In the genomic region with DNA sequence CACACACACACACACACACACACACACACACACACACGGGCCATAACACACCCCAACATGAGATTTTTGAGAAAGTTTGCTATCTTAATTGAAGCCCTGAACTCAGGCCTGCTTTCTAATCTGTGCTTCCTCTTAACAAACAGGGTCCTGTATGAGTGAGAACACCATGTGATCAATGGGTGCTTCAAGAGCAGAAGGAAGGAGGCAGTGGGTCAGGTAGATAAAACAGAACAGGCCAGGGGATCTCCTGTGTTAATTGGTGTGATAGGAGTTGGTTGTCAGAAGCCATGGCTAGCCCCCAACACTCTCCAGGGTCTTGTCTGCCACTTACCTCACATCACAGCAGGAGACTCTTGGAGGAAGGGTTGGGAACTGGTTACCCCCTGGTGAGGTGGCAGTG, we compare ENCODE assay signal across 23 mouse cellular contexts. TPM values are rescaled to one million over a fixed set of nuclear protein-coding genes. Genes with fewer than 3 reads are reported as not detected.
A peak's percentile ranks its signal among the peaks of the same experiment; 100 is the strongest.
DNase-seq lines count a peak whose midpoint lies in the region; ATAC-seq and TF ChIP-seq lines count a peak whose summit lies in the region.
"Had no signal": no experiment of that assay in that cellular context is flagged by ENCODE, and none has a peak within 500 bp of the region (broad histone marks: within the 10 kb centered on the region; RNA-seq: fewer than 3 reads in every experiment).

No protein-coding gene starts in this region.

- no peak for ATAC-seq in intestine, embryonic 16.5 days
- ATAC-seq: activated CD4-positive, CD25-positive, alpha-beta regulatory T cell, adult 4 months; forebrain, embryonic 13.5 days; forebrain, embryonic 15.5 days had no signal

- peak; percentile 48 for DNase-seq in heart, adult 11 months
- DNase-seq in heart, postnatal 25 days (ENCODE audit: low spot score): no peak
- DNase-seq in MEL (ENCODE audit: low read depth, low spot score) (peak; percentile 72), ZHBTc4 (ENCODE audit: low read depth, low spot score) (peak; percentile 21)
- DNase-seq in kidney, postnatal 36 days: no peak
- DNase-seq: adrenal gland, adult 8-10 months; adrenal gland, postnatal 14 days; adrenal gland, postnatal 36 days; cerebellum, adult 11-12 months; cerebellum, adult 2 months; cerebellum, adult 9-10 months; cerebellum, postnatal 10 days; cerebellum, postnatal 25 days; forebrain, postnatal 0 days had no signal

- no peaks in the 10 kb centered on the region for H3K79me2 ChIP-seq in MEL (ENCODE audit: control insufficient read depth, insufficient read depth, low read length, poor library complexity)

- H3K4me1 ChIP-seq in MEL (ENCODE audit: control insufficient read depth in 1 of 2, insufficient read depth in 2 of 2, low read length in 2 of 2): peaks cover 2 to 34% of the 10 kb centered on the region in 2 experiments
- H3K4me1 ChIP-seq in intestine, embryonic 16.5 days (ENCODE audit: control insufficient read depth, insufficient read depth, low read length): no peaks in the 10 kb centered on the region
- H3K4me1 ChIP-seq: embryonic facial prominence, embryonic 12.5 days; forebrain, embryonic 13.5 days; forebrain, embryonic 15.5 days had no signal

- no peak for TF ChIP-seq RAD21 in MEL (IDR thresholded peaks at IDR 0.05; ENCODE audit: low read depth, low read length)

- peak; percentile 62 to 76; a peak in 3 of 4 replicates for TF ChIP-seq EP300 in MEL (IDR thresholded peaks at IDR 0.05; ENCODE audit: low read depth in 1 of 2, low read length in 2 of 2)

- H3K9ac ChIP-seq in MEL (ENCODE audit: control insufficient read depth, low read depth, low read length, poor library complexity, severe bottlenecking): no peak overlapping the region
- H3K9ac ChIP-seq in intestine, embryonic 16.5 days (ENCODE audit: low read depth, low read length): no peak overlapping the region
- H3K9ac ChIP-seq: embryonic facial prominence, embryonic 12.5 days; forebrain, embryonic 13.5 days; forebrain, embryonic 15.5 days; forebrain, postnatal 0 days had no signal

- no peak overlapping the region for H3K4me2 ChIP-seq in intestine, embryonic 16.5 days (ENCODE audit: low read depth, low read length)
- H3K4me2 ChIP-seq: embryonic facial prominence, embryonic 12.5 days; forebrain, embryonic 13.5 days; forebrain, embryonic 15.5 days had no signal

- no peak overlapping the region for H3K4me3 ChIP-seq in MEL (ENCODE audit: control insufficient read depth in 1 of 2, insufficient read depth in 1 of 2, low read depth in 2 of 2, low read length in 2 of 2)
- no peak overlapping the region for H3K4me3 ChIP-seq in intestine, embryonic 16.5 days (ENCODE audit: low read length)
- H3K4me3 ChIP-seq: embryonic facial prominence, embryonic 10.5 days; embryonic facial prominence, embryonic 12.5 days; forebrain, embryonic 13.5 days; forebrain, embryonic 15.5 days had no signal

- no peak for TF ChIP-seq POLR2A in MEL (IDR thresholded peaks at IDR 0.05; ENCODE audit: control insufficient read depth in 1 of 2, insufficient read depth in 1 of 2, low read depth in 1 of 2, low read length in 2 of 2, poor library complexity in 1 of 2)

- intact Hi-C loops in heart, postnatal 25 days (cut with DNase I): no loop called here

- TF ChIP-seq CTCF in MEL (IDR thresholded peaks at IDR 0.05 in 2 of 3, conservative IDR thresholded peaks at IDR 0.05 in 1 of 3; ENCODE audit: control insufficient read depth in 1 of 3, insufficient read depth in 1 of 3, low read depth in 2 of 3, low read length in 3 of 3, poor library complexity in 1 of 3, severe bottlenecking in 1 of 3): no peak

- no peak overlapping the region for H3K27ac ChIP-seq in MEL (ENCODE audit: control insufficient read depth, low read depth, low read length)
- no peak overlapping the region for H3K27ac ChIP-seq in intestine, embryonic 16.5 days (ENCODE audit: low read length)
- H3K27ac ChIP-seq: embryonic facial prominence, embryonic 10.5 days; embryonic facial prominence, embryonic 12.5 days; forebrain, embryonic 13.5 days; forebrain, embryonic 15.5 days had no signal

- 63% methylated on average over 1 of the region's 1 CpGs for WGBS in intestine, embryonic 16.5 days

- H3K9me3 ChIP-seq in MEL (replicated peaks; ENCODE audit: insufficient read depth, low read length): no peaks in the 10 kb centered on the region
- H3K9me3 ChIP-seq in intestine, embryonic 16.5 days (ENCODE audit: control insufficient read depth, low read length): 0 out of 2 replicates have a peak, but pooled peaks cover 3% of the 10 kb centered on the region
- H3K9me3 ChIP-seq: embryonic facial prominence, embryonic 10.5 days; embryonic facial prominence, embryonic 12.5 days; forebrain, embryonic 13.5 days; forebrain, embryonic 15.5 days had no signal

- peaks cover 0 to 17% of the 10 kb centered on the region in 2 experiments; a peak in 2 of 4 replicates for H3K36me3 ChIP-seq in MEL (ENCODE audit: control insufficient read depth in 1 of 2, insufficient read depth in 2 of 2, low read length in 2 of 2)
- H3K36me3 ChIP-seq in intestine, embryonic 16.5 days (ENCODE audit: control insufficient read depth, insufficient read depth, low read length): no peaks in the 10 kb centered on the region
- H3K36me3 ChIP-seq: embryonic facial prominence, embryonic 10.5 days; embryonic facial prominence, embryonic 12.5 days; forebrain, embryonic 15.5 days had no signal

- H3K27me3 ChIP-seq in MEL (ENCODE audit: control insufficient read depth in 1 of 2, insufficient read depth in 2 of 2, low read length in 2 of 2): no peaks in the 10 kb centered on the region
- no peaks in the 10 kb centered on the region for H3K27me3 ChIP-seq in intestine, embryonic 16.5 days (replicated peaks; ENCODE audit: control insufficient read depth, insufficient read depth, low read length)
- H3K27me3 ChIP-seq: embryonic facial prominence, embryonic 12.5 days; forebrain, embryonic 13.5 days; forebrain, embryonic 15.5 days had no signal

TF ChIP-seq in MEL, 35 proteins besides CTCF, POLR2A, EP300 and RAD21:
- TF ChIP-seq TAL1 (IDR thresholded peaks at IDR 0.05; ENCODE audit: low read length) (peak; percentile 70), HCFC1 (IDR thresholded peaks at IDR 0.05; ENCODE audit: low read depth, low read length) (no peak), MAX (IDR thresholded peaks at IDR 0.05; ENCODE audit: low read length) (0 out of 2 replicates have a peak, but pooled peaks have one; percentile 16), TCF12 (IDR thresholded peaks at IDR 0.05; ENCODE audit: low read depth, low read length) (peak; percentile 34; the same call in 1 of the 2 replicates), RCOR1 (IDR thresholded peaks at IDR 0.05; ENCODE audit: low read depth, low read length) (peak; percentile 42; the same call in 1 of the 2 replicates), ZMIZ1 (IDR thresholded peaks at IDR 0.05; ENCODE audit: low read depth, low read length) (no peak), GATA1 (IDR thresholded peaks at IDR 0.05; ENCODE audit: low read depth, low read length) (peak; percentile 71), USF1 (IDR thresholded peaks at IDR 0.05; ENCODE audit: low read depth, low read length) (peak; percentile 76)

RNA-seq across cellular contexts. Expression of gene Cyp26a1, which starts 18.4 kb away (rescaled TPM):
- total RNA-seq in heart, postnatal 25 days (2021): under 1 TPM in 1 of 2 experiments, not detected in 1; 0.14 TPM
- total RNA-seq in MEL (2012; rRNA removed): not detected in 2 replicates
- not detected for polyA plus RNA-seq in MEL (2012; ENCODE audit: insufficient read depth in 1 of 2, insufficient read length in 2 of 2, low read depth in 1 of 2, low replicate concordance in 2 of 2, missing spikeins in 1 of 2)
- polyA plus RNA-seq in intestine, embryonic 16.5 days (2015; fragmentation: Nextera tagmentation; extraction: Ambion mirVana): 0.45 and 0.82 TPM in 2 replicates
- total RNA-seq: adrenal gland, adult 18-20 months; adrenal gland, adult 8-10 months; adrenal gland, postnatal 14 days; adrenal gland, postnatal 36 days; forebrain, postnatal 0 days had no signal
- polyA plus RNA-seq: activated CD4-positive, CD25-positive, alpha-beta regulatory T cell, adult 4 months; cerebellum, adult 2 months; forebrain, embryonic 15.5 days had no signal

RNA-seq across cellular contexts. Expression of gene Cyp26c1, which starts 30.6 kb away (rescaled TPM):
- not detected for total RNA-seq in heart, postnatal 25 days (2021)
- 0.08 TPM in 1 of 2 replicates, not detected in the other for total RNA-seq in MEL (2012; rRNA removed)
- not detected for polyA plus RNA-seq in MEL (2012; ENCODE audit: insufficient read depth in 1 of 2, insufficient read length in 2 of 2, low read depth in 1 of 2, low replicate concordance in 2 of 2, missing spikeins in 1 of 2)
- not detected in 2 replicates for polyA plus RNA-seq in intestine, embryonic 16.5 days (2015; fragmentation: Nextera tagmentation; extraction: Ambion mirVana)
- total RNA-seq: adrenal gland, adult 18-20 months; adrenal gland, postnatal 14 days; adrenal gland, postnatal 36 days; forebrain, postnatal 0 days had no signal
- polyA plus RNA-seq: activated CD4-positive, CD25-positive, alpha-beta regulatory T cell, adult 4 months; cerebellum, adult 2 months; cortical plate, adult 2 months; forebrain, embryonic 11.5 days; forebrain, embryonic 13.5 days; forebrain, embryonic 15.5 days; forebrain, postnatal 0 days had no signal

Comparison
In these comparisons a context has a peak if more than half of its experiments do, and no peak if none do; other contexts are left out.
1. DNase-seq: peak in heart, adult 11 months (single experiment), MEL (single experiment) and ZHBTc4 (single experiment); none in heart, postnatal 25 days (single experiment) and kidney, postnatal 36 days (0 of 2).